Mouse (Mus musculus) cerebellum, adult 9-10 months (tissue): ENCODE data around the gene Cacybp.

Experiments
- DNase-seq: peaks from one replicate; pipeline ENCODE4 v3.0.0; 2022

Cacybp gene

GRCm38 (mm10) chr1:160212123-160212691 is 468 bp downstream of the Cacybp start:
- peak; percentile 76 for DNase-seq

- no peak for DNase-seq
Measured at GRCm38 (mm10) chr1:160211597-160212122, 1.0 kb downstream of the Cacybp start.

- DNase-seq, result peak; percentile 28
Measured at GRCm38 (mm10) chr1:160210566-160210965, 2.1 kb downstream of the Cacybp start.

GRCm38 (mm10) chr1:160209844-160210243 is 2.8 kb downstream of the Cacybp start:
- no peak for DNase-seq

- DNase-seq, result no peak
Measured at GRCm38 (mm10) chr1:160205486-160205885, 7.2 kb downstream of the Cacybp start.

GRCm38 (mm10) chr1:160195337-160195663 is 17.4 kb downstream of the Cacybp start:
- DNase-seq, result no peak

GRCm38 (mm10) chr1:160194529-160195336 is 17.9 kb downstream of the Cacybp start, which contains the start of gene Mrps14:
Gene Mrps14 (plus strand): TSS chr1:160195215.
- DNase-seq, result peak; percentile 100

GRCm38 (mm10) chr1:160184506-160184905 is 28.2 kb downstream of the Cacybp start:
- peak; percentile 35 for DNase-seq

GRCm38 (mm10) chr1:160181216-160181615 is 31.5 kb downstream of the Cacybp start:
- DNase-seq, result no peak

GRCm38 (mm10) chr1:160176903-160177302 is 35.8 kb downstream of the Cacybp start:
- DNase-seq, result no peak

- DNase-seq, result no peak
Measured at GRCm38 (mm10) chr1:160166600-160166999, 46.1 kb downstream of the Cacybp start.

GRCm38 (mm10) chr1:160158190-160158589 is 54.5 kb downstream of the Cacybp start:
- DNase-seq, result no peak

- DNase-seq, result no peak
Measured at GRCm38 (mm10) chr1:160153480-160153879, 59.2 kb downstream of the Cacybp start, which contains the start of gene Tnn. Gene Tnn (minus strand): TSS chr1:160153580.
